Mouse (Mus musculus): ENCODE results near the gene Nova2.

GRCm38 (mm10) chr7:18925162-18925938, at the start of gene Nova2:
- TF ChIP-seq POLR2A (IDR thresholded peaks at IDR 0.05; ENCODE audit: insufficient read length, low read depth) (no peak), MYOG (IDR thresholded peaks at IDR 0.05; ENCODE audit: control insufficient read depth in 1 of 3, insufficient read depth in 1 of 3, insufficient read length in 2 of 3, low read depth in 2 of 3) (no peak)
